Mouse (Mus musculus): Measurements from ENCODE around the gene Adssl1. TPM values are rescaled to one million over a fixed set of nuclear protein-coding genes. Genes with fewer than 3 reads are reported as not detected.

Gene Adssl1
- total RNA-seq, 1 experiment from 2014 or later, result 125 TPM

- ATAC-seq (replicated peaks; ENCODE audit: insufficient number of reproducible peaks, low FRiP score, low TSS enrichment, poor library complexity, severe bottlenecking), result no peak
Observed at GRCm38 (mm10) chr12:112591240-112591639, 28.6 kb upstream of the Adssl1 start.

DNA sequence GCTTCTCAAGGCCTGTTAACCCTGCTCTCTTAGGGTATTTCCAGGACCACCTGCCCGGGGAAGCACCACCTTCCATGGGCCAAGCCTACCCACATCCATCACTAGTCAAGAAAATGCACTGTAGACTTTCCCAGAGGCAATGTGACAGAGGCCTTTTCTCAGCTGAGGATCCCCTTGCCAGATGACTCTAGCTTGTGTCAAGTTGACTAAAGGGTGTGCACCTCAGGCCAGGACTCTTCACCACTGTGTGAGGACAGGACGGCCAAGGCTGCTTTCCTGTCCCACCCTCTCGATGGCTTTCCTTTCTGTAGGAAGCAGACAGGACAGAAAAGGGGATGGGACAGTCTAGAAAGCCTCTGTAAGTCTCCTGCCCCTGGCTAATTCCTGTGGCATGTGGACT is 28.1 kb upstream of the Adssl1 start:
- ATAC-seq (replicated peaks; ENCODE audit: insufficient number of reproducible peaks, low FRiP score, low TSS enrichment, poor library complexity, severe bottlenecking), result no peak

DNA sequence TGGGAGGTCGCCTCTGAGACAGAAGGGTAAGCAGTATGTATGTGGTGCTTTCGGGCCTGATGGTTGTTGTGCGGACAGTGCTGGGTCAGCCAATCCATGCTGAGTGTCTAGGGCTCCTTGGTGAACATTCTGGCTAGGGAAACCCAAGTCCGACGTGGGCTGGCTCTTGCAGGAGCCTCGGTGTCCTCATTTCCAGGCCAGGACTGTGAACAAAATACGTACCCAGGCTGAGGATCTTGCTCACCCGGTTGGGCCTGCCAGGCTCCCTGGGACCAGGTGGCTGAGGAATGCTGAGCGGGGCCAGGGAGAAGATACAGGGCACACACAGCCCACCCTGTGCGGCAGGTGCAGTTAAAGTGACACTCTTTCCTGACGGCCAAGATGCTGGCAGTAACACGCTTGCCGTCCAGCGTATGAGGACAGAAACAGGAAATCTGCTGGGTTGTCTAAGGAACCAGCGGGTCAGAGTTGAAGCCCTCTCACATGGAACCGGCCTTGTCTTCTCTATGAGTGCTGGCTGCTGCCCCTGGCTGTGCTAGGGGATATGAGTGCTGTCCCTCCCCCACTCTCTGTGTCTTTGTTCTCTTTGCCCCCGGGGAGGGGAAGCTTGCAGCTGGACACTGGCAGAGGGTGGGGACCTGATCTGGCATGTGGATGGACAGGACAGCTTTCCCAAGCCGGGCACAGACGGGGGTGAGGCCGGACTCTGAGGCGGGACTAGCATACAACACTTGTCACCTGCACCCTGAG is 26.7 kb upstream of the Adssl1 start:
- ATAC-seq (replicated peaks; ENCODE audit: insufficient number of reproducible peaks, low FRiP score, low TSS enrichment, poor library complexity, severe bottlenecking), result no peak

- ATAC-seq (replicated peaks; ENCODE audit: insufficient number of reproducible peaks, low FRiP score, low TSS enrichment, poor library complexity, severe bottlenecking), result peak; percentile 30; the same call in 1 of the 2 replicates
Observed at GRCm38 (mm10) chr12:112593951-112594915, 25.6 kb upstream of the Adssl1 start.

- no peak for ATAC-seq (replicated peaks; ENCODE audit: insufficient number of reproducible peaks, low FRiP score, low TSS enrichment, poor library complexity, severe bottlenecking)
Observed at GRCm38 (mm10) chr12:112594989-112595388, 24.9 kb upstream of the Adssl1 start.

DNA sequence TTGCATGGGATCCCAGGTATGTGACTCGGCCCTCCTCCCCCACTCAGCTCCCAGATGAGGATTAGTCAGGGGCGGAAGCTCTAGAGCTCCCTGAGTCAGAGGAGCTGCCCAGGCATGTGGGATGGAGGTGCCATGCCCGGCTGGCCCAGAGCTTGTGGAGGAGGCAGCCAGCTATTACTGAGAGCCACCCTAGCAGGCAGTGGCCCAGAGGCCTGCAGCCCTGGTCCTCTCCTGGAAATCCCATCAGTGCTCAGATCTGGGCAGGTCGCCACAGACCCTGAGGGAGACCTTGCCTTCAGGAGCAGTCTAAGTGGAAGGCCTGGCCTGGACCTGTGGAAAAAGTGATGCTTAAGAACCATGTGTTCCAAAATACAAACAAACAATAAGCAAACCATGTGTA is 24.2 kb upstream of the Adssl1 start:
- no peak for ATAC-seq (replicated peaks; ENCODE audit: insufficient number of reproducible peaks, low FRiP score, low TSS enrichment, poor library complexity, severe bottlenecking)

DNA sequence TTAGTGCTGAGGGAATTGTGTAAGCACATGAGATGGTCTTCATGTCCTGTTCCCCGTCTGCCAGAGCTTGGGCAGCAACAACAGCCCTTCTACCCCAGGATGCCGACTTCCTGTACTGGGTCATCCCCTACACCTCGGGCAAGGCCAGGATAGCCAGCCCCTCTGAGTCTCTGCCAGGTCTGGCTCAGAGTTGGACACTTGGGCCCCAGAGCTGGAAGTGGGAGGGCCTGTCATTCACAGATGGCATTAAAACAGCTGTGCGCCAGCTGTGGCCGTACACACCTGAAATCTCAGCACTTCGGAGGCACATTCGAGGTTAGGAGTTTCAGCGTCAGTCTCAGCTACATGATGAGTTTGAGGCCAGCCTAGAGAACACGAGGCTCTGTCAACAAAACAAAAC is 23.4 kb upstream of the Adssl1 start:
- no peak for ATAC-seq (replicated peaks; ENCODE audit: insufficient number of reproducible peaks, low FRiP score, low TSS enrichment, poor library complexity, severe bottlenecking)

DNA sequence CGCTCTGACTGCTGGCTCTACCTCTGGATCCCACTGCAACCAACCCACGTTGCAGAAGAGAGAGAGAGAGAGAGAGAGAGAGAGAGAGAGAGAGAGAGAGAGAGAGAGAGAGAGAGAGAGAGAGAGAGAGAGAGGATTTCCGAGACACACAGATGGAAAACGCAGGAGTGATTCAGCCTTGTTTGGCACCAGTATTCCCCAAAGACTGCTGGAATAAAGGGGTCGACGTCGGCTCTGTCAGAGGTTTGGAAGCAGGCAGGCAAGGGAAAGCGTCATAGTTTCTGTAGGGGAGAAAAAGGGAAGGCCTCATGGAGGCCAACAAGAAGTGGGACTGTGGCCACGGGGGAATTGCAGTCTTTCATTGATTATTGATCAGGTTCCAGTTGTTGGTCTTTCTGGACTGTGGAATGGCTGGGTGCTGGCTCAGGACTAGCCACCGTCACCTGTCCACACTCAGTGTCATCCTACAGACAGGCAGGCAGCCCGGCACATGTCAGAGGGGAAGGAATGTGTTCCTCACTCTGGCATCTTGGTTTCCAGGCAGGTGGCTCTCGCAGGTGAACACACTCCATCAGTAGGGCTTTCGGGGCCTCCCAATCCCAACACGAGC is 22.8 kb upstream of the Adssl1 start:
- ATAC-seq (replicated peaks; ENCODE audit: insufficient number of reproducible peaks, low FRiP score, low TSS enrichment, poor library complexity, severe bottlenecking), result no peak

- no peak for ATAC-seq (replicated peaks; ENCODE audit: insufficient number of reproducible peaks, low FRiP score, low TSS enrichment, poor library complexity, severe bottlenecking)
Observed at GRCm38 (mm10) chr12:112597618-112598017, 22.2 kb upstream of the Adssl1 start.

DNA sequence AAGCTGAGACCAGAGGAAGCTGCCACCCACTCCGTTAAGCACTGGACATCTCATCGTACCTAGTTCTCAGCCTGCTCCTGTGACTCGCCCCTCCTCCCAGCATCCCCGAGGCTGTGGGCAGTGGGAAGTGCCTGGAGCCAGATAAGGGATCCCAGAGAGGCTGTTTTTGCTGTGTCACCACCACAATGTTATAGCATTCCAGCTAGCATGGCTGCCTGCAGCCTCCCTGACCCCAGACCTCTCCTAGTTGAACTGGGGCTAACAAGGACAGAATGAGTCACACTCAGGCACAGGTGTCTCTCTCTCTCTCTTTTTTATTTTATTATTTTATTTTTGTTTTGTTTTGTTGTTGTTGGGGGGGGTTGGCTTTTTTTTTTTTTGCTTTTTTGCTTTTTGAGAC is 20.6 kb upstream of the Adssl1 start:
- no peak for ATAC-seq (replicated peaks; ENCODE audit: insufficient number of reproducible peaks, low FRiP score, low TSS enrichment, poor library complexity, severe bottlenecking)

GRCm38 (mm10) chr12:112599942-112600611 is 19.8 kb upstream of the Adssl1 start:
- ATAC-seq (replicated peaks; ENCODE audit: insufficient number of reproducible peaks, low FRiP score, low TSS enrichment, poor library complexity, severe bottlenecking), result no peak

GRCm38 (mm10) chr12:112604022-112604421 is 15.8 kb upstream of the Adssl1 start:
- no peak for ATAC-seq (replicated peaks; ENCODE audit: insufficient number of reproducible peaks, low FRiP score, low TSS enrichment, poor library complexity, severe bottlenecking)

DNA sequence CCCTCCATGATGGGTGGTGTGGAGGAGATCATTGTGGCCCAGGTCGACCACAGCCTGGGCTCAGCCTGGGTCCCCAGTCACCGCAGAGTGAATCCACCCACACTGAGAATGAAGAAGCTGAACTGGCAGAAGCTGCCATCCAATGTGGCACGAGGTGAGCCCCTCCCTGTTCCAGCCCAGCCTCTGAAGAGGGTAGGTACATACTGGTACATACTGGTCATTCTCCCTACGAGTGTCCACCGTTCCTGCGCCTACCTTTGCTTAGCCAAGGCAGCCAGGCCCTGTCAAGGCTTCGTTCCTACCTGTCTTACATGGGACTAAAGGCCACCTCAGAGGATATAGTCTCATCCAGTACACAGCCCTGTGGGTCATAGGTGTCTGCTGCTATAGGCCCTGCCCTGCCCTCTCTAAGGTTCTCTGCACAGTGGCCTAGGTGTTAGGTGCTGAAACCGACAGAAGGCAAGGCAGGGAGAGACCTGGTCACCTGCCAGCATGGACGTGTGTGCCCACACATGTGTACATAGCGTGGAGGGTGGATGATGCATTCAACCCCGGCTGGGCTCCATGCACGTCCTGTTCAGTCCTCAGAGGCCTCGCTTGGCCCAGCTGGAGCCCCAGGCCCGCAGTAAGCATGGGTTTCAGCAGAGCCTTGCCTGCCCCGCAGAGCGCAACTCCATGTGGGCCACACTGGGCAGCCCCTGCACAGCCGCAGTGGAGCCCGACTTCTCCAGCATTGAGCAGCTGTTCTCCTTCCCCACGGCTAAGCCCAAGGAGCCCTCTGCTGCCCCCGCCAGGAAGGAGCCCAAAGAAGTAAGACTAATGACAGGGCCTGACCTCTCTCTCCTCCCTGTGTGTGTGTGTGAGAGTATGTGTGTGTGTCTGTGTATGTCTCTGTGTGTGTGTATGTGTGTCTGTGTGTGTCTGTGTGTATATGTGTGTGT is 14.9 kb upstream of the Adssl1 start:
- no peak for ATAC-seq (replicated peaks; ENCODE audit: insufficient number of reproducible peaks, low FRiP score, low TSS enrichment, poor library complexity, severe bottlenecking)

DNA sequence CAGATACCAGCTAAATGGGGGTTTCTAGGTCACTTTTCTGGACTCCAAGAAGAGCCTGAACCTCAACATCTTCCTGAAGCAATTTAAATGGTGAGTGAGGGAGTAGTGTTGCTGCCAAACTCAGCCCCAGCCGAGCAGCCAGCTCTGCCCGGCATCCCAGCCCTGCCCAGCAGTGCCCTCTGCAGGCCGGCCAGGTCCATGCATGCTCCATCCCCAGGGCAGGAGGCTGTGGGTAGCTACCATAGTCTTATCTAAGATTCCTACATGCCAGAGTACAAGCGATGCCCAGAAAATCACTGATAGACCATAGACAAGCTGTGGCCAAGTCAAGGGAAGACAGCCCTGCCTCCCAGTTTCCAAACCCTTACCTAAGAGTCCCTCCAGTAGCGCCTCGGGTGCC is 14.1 kb upstream of the Adssl1 start:
- ATAC-seq (replicated peaks; ENCODE audit: insufficient number of reproducible peaks, low FRiP score, low TSS enrichment, poor library complexity, severe bottlenecking), result 0 out of 2 replicates have a peak, but pooled peaks have one; percentile 64

GRCm38 (mm10) chr12:112606998-112607397 is 12.8 kb upstream of the Adssl1 start:
- ATAC-seq (replicated peaks; ENCODE audit: insufficient number of reproducible peaks, low FRiP score, low TSS enrichment, poor library complexity, severe bottlenecking), result no peak

DNA sequence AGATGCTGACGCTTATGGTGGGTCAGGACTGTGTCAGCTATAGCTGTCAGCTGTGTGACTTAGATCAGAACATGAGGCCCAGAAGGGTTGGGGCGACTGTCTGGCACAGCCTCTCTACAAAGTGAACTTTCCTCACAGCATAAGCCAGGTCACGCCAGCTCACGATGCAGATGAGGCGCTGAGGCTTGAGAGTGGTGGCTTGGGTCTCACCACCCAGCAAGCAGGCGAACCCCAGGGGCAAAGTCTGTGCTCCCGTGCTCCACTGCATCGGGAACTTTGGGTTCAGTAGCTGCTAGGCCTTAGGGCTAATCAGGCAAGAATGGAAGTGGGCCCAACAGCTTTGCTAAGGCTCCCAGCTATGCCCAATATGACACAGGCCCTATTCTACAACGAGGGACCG is 10.8 kb upstream of the Adssl1 start:
- no peak for ATAC-seq (replicated peaks; ENCODE audit: insufficient number of reproducible peaks, low FRiP score, low TSS enrichment, poor library complexity, severe bottlenecking)

DNA sequence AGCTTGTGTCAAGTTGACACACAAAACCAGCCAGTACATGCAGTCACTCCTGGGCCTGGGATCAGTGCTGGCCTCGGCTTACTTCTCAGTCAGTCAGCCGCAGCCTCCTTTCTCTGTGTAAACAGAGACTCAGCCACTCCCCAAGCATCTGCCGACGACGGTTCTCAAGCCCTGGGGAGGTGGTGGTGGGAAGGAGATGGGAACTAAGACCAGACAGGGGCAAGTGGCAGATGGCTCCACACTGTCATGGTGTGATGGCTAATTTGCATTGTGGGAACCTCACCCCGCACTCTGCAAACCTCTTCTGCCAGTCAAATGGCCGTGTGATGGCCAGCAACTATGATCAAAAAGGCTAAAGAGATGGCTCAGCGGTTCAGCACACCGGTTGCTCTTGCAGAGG is 3.2 kb upstream of the Adssl1 start:
- ATAC-seq (replicated peaks; ENCODE audit: insufficient number of reproducible peaks, low FRiP score, low TSS enrichment, poor library complexity, severe bottlenecking), result no peak

GRCm38 (mm10) chr12:112617184-112617583 is 2.7 kb upstream of the Adssl1 start:
- ATAC-seq (replicated peaks; ENCODE audit: insufficient number of reproducible peaks, low FRiP score, low TSS enrichment, poor library complexity, severe bottlenecking), result peak; percentile 52
